Mouse (Mus musculus) heart, adult 2 months (tissue): Measurements from ENCODE around the gene Atl1. TPM values are rescaled to one million over a fixed set of nuclear protein-coding genes. Genes with fewer than 3 reads are reported as not detected.

Experiments
- DNase-seq, 2 experiments: peaks; one replicate each; pipeline ENCODE4 v3.0.0; 2021
- H3K27ac ChIP-seq: fragments of 200-600 bp; 2 replicates; pipeline ENCODE4 v1.8.1; 2022
- H3K27me3 ChIP-seq: fragments of 200-500 bp; 2 replicates; pipeline ENCODE4 v1.6.1; 2012; ENCODE audit warnings: mild to moderate bottlenecking, low read length, inconsistent platforms, mixed read lengths; ENCODE audit not compliant: control insufficient read depth, insufficient read depth
- H3K36me3 ChIP-seq: fragments of 200-500 bp; 2 replicates; pipeline ENCODE4 v1.6.1; 2012; ENCODE audit warnings: low read length, inconsistent platforms; ENCODE audit not compliant: control insufficient read depth, insufficient read depth
- H3K4me1 ChIP-seq: fragments of 200-500 bp; 2 replicates; pipeline ENCODE4 v1.6.1; 2011; ENCODE audit warnings: low read length; ENCODE audit not compliant: control insufficient read depth, insufficient read depth
- H3K4me3 ChIP-seq: fragments of 200-600 bp; 2 replicates; pipeline ENCODE4 v1.8.1; 2022
- H3K79me2 ChIP-seq: fragments of 200-500 bp; replicated peaks from 2 replicates; pipeline ENCODE4 v1.6.1; 2012; ENCODE audit warnings: mild to moderate bottlenecking, inconsistent platforms, low read length, moderate library complexity, mixed read lengths; ENCODE audit not compliant: control insufficient read depth, insufficient read depth
- H3K9ac ChIP-seq: fragments of 200-500 bp; 2 replicates; pipeline ENCODE4 v1.6.1; 2012; ENCODE audit warnings: low read depth, mild to moderate bottlenecking, control low read depth, inconsistent platforms, low read length, mixed read lengths
- CTCF ChIP-seq: fragments of 200-600 bp; IDR thresholded peaks from 2 replicates; pipeline ENCODE4 v1.8.1; 2022; ENCODE audit warnings: antibody characterized with exemption, mild to moderate bottlenecking, moderate library complexity
- EP300 ChIP-seq: fragments of 200-500 bp; IDR thresholded peaks from 2 replicates; pipeline ENCODE4 v1.6.1; 2011; ENCODE audit warnings: low read depth, low read length, control low read depth; ENCODE audit not compliant: insufficient read depth
- POLR2A ChIP-seq: fragments of 200-500 bp; IDR thresholded peaks from 2 replicates; pipeline ENCODE4 v1.6.1; 2011; ENCODE audit warnings: mild to moderate bottlenecking, low read depth, low read length, control low read depth; ENCODE audit not compliant: insufficient read depth
- WGBS: fragments of 180-500 bp; shearing (Covaris S2); methylation state at CpG from one replicate; pipeline ENCODE4 v1.1.7; 2018; 5-methylcytosine and 5-hydroxymethylcytosine counted together
- intact Hi-C: fragments of 180-260 bp; cut with DNase I; formaldehyde crosslinking; loops from one replicate; pipeline ENCODE4 v1.15.1; 2025
- long read RNA-seq: library from polyadenylated mRNA; stranded (forward); transcript quantifications from one replicate; pipeline ENCODE4 v2.0.0, GENCODE M21; 2021
- polyA plus RNA-seq: library from polyadenylated mRNA; depleted of rRNA; stranded (reverse); fragments of >200 nt; gene quantifications from 2 replicates; pipeline ENCODE4 v1.2.3, GENCODE M21; 2012; rRNA removed
- total RNA-seq, 2 experiments: library from RNA; stranded (reverse); gene quantifications; 2 replicates each; pipeline ENCODE4 v1.2.3; 2021

Gene Atl1
- total RNA-seq (1 to 10 TPM; 4.0 TPM), polyA plus RNA-seq (2.9 and 3.5 TPM in 2 replicates)
- long read RNA-seq, partial matches to known transcripts = 0 of 4 reads
- long read RNA-seq, other reads (novel, unspliced or antisense) = 4 of 4 reads

DNA sequence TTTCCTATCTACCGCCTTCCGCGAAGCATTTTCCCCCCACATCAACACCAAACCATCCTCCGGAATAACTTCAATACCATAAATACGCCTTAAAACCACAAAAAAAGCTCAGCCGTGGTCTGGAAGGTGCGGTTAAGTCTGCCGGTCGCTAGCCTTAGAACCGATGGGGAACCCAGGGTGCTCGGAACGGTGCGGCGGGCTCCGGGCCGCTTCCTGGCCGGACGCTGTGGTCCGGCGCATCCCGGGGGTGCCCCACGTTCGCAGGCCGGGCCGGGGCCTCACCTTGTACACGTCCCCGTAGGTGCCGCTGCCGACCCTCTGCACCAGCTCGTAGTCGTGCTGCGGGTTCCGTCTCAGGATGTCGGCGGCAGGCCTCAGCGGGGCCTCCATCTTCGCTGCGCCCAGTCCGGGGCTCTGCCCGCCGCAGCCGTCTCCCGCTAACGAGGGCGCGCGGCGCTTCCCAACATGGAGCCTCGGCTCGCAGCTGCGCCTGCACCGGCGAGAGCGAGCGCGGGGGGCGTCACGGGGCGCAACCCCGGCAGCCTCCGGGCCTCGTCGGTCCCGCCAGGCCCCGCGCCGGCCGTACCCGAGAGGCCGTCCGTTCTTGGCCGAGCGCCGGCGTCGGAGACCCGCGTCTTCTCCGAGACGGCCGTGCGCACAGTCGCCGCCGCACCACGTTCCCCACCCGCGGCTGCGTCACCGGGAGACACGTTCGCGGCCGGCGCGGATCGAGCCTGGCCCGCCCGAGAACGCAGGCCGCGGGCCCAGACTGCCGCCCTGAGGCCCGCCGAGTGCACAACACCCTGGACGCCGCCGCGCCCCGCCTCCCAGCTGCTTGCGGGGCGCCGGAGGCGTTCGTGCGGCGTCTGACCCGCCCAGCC, at the start of gene Atl1, which contains the start of gene Map4k5:
Gene Atl1, plus strand, starts transcription at position 244 of the 881 bp plus-strand sequence.
Gene Map4k5, minus strand, starts transcription at position 830 of the 881 bp plus-strand sequence.
- peaks cover 7% of the 10 kb centered on the region; the same call in 1 of the 2 replicates for H3K79me2 ChIP-seq
- peak within 1 kb of the TSS; percentile 98 for H3K4me3 ChIP-seq
- H3K36me3 ChIP-seq = peaks cover 8% of the 10 kb centered on the region
- intact Hi-C loops = loop anchor here (1.0 to 10.0 kb wide), 3 partner anchors 134 to 528 kb away; no protein-coding TSS in a partner anchor
- H3K9ac ChIP-seq = peak within 1 kb of the TSS; percentile 98
- H3K4me1 ChIP-seq = peaks cover 13% of the 10 kb centered on the region
- no peaks in the 10 kb centered on the region for H3K27me3 ChIP-seq
- H3K27ac ChIP-seq = peak within 1 kb of the TSS; percentile 98
- DNase-seq = peak; percentile 93 to 94
- under 1% methylated on average over 113 of the region's 118 CpGs for WGBS
- TF ChIP-seq EP300 (0 out of 2 replicates have a peak, but pooled peaks have one; percentile 29), POLR2A (no peak)

DNA sequence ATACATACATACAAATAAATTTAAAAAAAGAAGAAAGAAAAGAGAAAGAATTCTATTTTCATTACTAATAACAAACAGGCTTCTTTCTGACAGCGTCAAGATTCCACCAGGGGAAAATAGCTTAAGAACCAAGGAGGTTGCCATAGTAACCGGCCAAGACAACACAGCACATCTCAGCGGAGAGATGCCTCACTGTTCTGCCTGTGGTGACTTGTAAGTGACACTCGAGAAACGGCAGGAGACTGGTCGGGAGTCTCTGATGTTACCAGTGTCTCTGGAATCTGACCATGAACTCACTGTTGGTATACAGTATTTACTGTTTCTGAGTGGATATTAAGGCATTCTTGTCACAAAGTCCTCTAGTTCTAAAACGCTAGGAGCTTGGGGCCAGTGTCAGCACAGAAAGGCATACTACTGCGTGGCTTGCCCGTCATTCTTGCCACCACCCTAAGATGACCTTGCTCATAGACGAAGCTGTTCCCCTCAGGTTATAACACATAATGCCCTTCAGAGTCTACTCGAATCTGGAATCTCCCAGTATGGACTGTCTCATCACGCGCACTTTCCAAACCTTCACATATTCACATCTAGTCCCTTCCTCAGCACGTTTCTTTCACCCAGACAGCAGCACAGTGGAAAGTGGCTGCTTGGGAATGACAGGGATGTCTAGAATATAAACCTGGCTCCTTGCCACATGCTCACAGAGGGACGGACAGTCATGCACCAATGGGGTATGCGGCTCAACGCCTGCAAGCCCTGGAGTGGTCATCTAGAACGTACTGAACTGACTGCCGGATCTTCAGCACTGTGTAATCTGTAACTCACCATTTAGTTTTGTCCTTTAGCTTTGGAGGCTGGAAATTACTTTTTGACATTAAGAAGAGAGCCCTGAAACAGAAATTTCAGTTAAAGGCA, 48.6 kb upstream of the Atl1 start:
- H3K27ac ChIP-seq = no peak overlapping the region
- no peak overlapping the region for H3K9ac ChIP-seq
- peaks cover 3% of the 10 kb centered on the region for H3K36me3 ChIP-seq
- no peaks in the 10 kb centered on the region for H3K27me3 ChIP-seq
- TF ChIP-seq POLR2A (no peak), EP300 (no peak), CTCF (no peak)
- intact Hi-C loops = no loop called here
- WGBS = 69% methylated on average over 19 of the region's 19 CpGs
- no peak for DNase-seq
- H3K4me3 ChIP-seq = no peak overlapping the region
- H3K79me2 ChIP-seq = no peaks in the 10 kb centered on the region
- H3K4me1 ChIP-seq = no peaks in the 10 kb centered on the region

DNA sequence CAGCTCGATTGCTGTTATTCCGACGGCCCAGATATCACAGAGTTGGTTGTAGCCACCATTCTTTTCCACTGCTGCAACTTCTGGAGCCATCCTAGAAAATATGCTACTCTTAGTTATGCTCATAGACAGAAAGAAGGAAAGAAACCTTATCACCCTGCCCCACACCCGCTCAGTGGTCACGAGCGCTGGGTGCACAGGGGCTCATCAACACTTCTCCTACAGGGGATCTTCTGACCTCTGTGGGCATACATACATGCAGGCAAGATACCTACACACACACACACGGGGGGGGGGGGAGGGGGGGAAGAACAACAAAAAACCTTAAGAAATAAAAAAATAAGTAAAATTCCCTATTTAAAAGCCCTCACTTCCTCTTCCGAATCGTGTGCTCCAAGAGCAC, 46.7 kb upstream of the Atl1 start:
- TF ChIP-seq CTCF = no peak
- no peaks in the 10 kb centered on the region for H3K4me1 ChIP-seq
- H3K36me3 ChIP-seq = peaks cover 3% of the 10 kb centered on the region
- no peak for DNase-seq
- H3K27me3 ChIP-seq = no peaks in the 10 kb centered on the region
- no peaks in the 10 kb centered on the region for H3K79me2 ChIP-seq
- intact Hi-C loops = loop anchor here (5.0 kb wide), 1 partner anchor 33 kb away; no protein-coding TSS in a partner anchor
- WGBS = 88% methylated on average over 9 of the region's 9 CpGs
- H3K4me3 ChIP-seq = no peak overlapping the region
- H3K27ac ChIP-seq = no peak overlapping the region
- no peak overlapping the region for H3K9ac ChIP-seq

DNA sequence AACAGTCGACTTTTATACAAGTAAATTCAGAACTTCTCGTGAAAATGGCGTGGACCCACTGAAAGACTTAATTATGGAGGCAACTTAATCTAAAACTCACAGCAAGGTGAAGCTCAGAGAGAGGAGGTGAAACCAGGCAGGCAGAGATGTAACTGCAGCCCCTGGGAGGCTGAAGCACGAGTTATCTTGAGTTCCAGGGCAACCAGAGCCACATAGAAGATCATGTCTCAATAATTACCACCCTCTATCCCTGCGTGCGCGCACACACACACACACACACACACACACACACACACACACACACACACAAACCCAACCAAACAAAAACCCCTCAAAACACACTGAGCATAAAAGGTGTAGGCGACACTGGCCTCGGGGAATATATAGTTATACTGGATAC, 45.9 kb upstream of the Atl1 start:
- no peak for DNase-seq
- Histone ChIP-seq H3K27me3 (no peaks in the 10 kb centered on the region), H3K4me1 (no peaks in the 10 kb centered on the region), H3K27ac (no peak overlapping the region), H3K4me3 (no peak overlapping the region), H3K9ac (no peak overlapping the region), H3K79me2 (no peaks in the 10 kb centered on the region), H3K36me3 (peaks cover 3% of the 10 kb centered on the region)
- intact Hi-C loops = loop anchor here (5.0 kb wide), 1 partner anchor 34 kb away; no protein-coding TSS in a partner anchor
- WGBS = 94% methylated on average over 9 of the region's 9 CpGs
- no peak for TF ChIP-seq CTCF
- no peak for TF ChIP-seq EP300
- TF ChIP-seq POLR2A = no peak

DNA sequence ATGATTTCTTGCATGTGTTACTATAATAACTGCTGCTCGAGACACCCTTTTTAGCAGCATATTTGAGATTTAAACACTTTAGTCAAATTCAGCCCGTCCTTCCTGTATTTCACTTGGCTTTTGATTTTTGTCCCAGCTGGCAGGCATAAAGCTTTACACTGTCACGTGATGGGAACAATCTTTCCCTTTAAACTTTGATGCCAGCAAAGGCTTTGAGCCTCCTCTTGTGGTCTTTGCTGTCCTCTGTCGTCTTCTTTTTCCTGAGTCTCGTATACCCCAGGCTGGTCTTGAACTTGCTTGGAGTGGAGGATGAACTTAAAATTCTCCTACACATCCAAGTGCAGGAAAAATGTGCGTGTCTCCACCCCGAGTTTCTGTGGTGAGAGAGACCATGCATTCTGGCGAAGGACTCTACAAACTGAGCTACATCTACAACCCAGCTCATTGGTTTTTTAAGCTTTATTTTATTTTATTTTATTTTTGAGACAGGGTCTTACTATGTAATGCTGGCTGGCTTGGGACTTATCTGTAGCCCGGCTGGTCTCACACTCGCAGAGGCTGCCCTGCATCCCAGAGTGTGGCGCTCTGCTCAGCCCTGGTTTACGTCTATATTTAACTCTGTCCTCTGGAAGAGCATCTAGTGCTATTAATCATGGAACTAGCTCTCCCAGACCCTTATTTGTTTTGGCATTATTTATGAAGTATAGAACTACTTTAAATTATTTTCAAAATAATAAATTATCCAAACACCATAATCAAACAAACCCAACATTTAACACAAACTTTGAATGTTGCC, 44.1 kb upstream of the Atl1 start:
- H3K79me2 ChIP-seq = no peaks in the 10 kb centered on the region
- intact Hi-C loops = loop anchor here (5.0 kb wide), 1 partner anchor 36 kb away; no protein-coding TSS in a partner anchor
- DNase-seq = no peak
- no peak overlapping the region for H3K9ac ChIP-seq
- 59% methylated on average over 12 of the region's 12 CpGs for WGBS
- H3K27ac ChIP-seq = no peak overlapping the region
- no peaks in the 10 kb centered on the region for H3K27me3 ChIP-seq
- TF ChIP-seq POLR2A = no peak
- TF ChIP-seq EP300 = no peak
- TF ChIP-seq CTCF = peak; percentile 38
- peaks cover 3% of the 10 kb centered on the region for H3K36me3 ChIP-seq
- no peaks in the 10 kb centered on the region for H3K4me1 ChIP-seq
- H3K4me3 ChIP-seq = no peak overlapping the region
